Mouse (Mus musculus) spleen, adult 2 months (tissue): ENCODE measurements around the gene Ugt1a10. TPM values are rescaled to one million over a fixed set of nuclear protein-coding genes. Genes with fewer than 3 reads are reported as not detected.
"Not testable (repeated sequence)": the region's sequence is repeated elsewhere in the genome, so short reads cannot be mapped to it uniquely, and the experiment has no call there.

Source experiments
- DNase-seq, 2 experiments: peaks; one replicate each; pipeline versions ENCODE4 v3.0.0 to v3.0.0-alpha.2; 2012 to 2021; ENCODE audit warnings: low spot score in 2 of 2, low read depth in 1 of 2
- H3K27ac ChIP-seq: fragments of 200-500 bp; 2 replicates; pipeline ENCODE4 v1.5.1; 2012; ENCODE audit warnings: low read length, inconsistent platforms; ENCODE audit not compliant: insufficient read depth
- H3K27me3 ChIP-seq: fragments of 200-500 bp; 2 replicates; pipeline ENCODE4 v1.6.1; 2012; ENCODE audit warnings: mild to moderate bottlenecking, moderate library complexity, low read length, inconsistent platforms; ENCODE audit not compliant: control insufficient read depth, insufficient read depth
- H3K36me3 ChIP-seq: fragments of 200-500 bp; 2 replicates; pipeline ENCODE4 v1.6.1; 2012; ENCODE audit warnings: mild to moderate bottlenecking, low read length, inconsistent platforms; ENCODE audit not compliant: control insufficient read depth, insufficient read depth
- H3K4me1 ChIP-seq: fragments of 200-500 bp; 2 replicates; pipeline ENCODE4 v1.6.1; 2011; ENCODE audit warnings: inconsistent platforms; ENCODE audit not compliant: control insufficient read depth, insufficient read depth, insufficient read length
- H3K4me3 ChIP-seq: fragments of 200-500 bp; 2 replicates; pipeline ENCODE4 v1.5.1; 2011; ENCODE audit warnings: mild to moderate bottlenecking, inconsistent platforms; ENCODE audit not compliant: insufficient read depth, insufficient read length; ENCODE audit errors: extremely low read depth
- CTCF ChIP-seq: fragments of 200-500 bp; IDR thresholded peaks from 2 replicates; pipeline ENCODE4 v1.5.1; 2011; ENCODE audit warnings: mild to moderate bottlenecking, inconsistent platforms; ENCODE audit not compliant: insufficient read depth, insufficient read length, insufficient replicate concordance; ENCODE audit errors: extremely low read depth
- POLR2A ChIP-seq: fragments of 200-500 bp; IDR thresholded peaks from 2 replicates; pipeline ENCODE4 v1.6.1; 2011; ENCODE audit warnings: low read depth, low read length, inconsistent platforms
- WGBS: fragments of 180-500 bp; shearing (Covaris S2); methylation state at CpG from one replicate; pipeline ENCODE4 v1.1.7; 2018; 5-methylcytosine and 5-hydroxymethylcytosine counted together
- polyA plus RNA-seq: library from polyadenylated mRNA; depleted of rRNA; stranded (reverse); fragments of >200 nt; gene quantifications from 2 replicates; pipeline ENCODE4 v1.2.3, GENCODE M21; 2012

Ugt1a10 gene
- polyA plus RNA-seq, 1 experiment: not detected

DNA sequence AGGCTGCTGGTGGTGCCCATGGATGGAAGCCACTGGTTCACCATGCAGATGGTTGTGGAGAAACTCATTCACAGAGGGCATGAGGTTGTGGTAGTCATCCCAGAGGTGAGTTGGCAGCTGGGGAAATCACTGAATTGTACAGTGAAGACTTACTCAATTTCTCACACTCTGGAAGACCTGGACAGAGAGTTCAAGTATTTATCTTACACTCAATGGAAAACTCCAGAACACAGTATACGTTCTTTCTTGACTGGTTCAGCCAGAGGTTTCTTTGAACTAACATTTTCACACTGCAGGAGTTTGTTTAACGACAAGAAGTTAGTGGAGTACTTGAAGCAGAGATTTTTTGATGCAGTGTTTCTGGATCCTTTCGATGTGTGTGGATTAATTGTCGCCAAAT lies 15.7 kb downstream of the Ugt1a10 start:
- no peak for DNase-seq
- WGBS: 86% methylated on average over 4 of the region's 4 CpGs
- H3K27ac ChIP-seq: no peak overlapping the region
- H3K27me3 ChIP-seq: no peaks in the 10 kb centered on the region
- TF ChIP-seq POLR2A: no peak
- no peak for TF ChIP-seq CTCF
- H3K4me1 ChIP-seq: no peaks in the 10 kb centered on the region
- H3K4me3 ChIP-seq: no peak overlapping the region
- H3K36me3 ChIP-seq: no peaks in the 10 kb centered on the region

DNA sequence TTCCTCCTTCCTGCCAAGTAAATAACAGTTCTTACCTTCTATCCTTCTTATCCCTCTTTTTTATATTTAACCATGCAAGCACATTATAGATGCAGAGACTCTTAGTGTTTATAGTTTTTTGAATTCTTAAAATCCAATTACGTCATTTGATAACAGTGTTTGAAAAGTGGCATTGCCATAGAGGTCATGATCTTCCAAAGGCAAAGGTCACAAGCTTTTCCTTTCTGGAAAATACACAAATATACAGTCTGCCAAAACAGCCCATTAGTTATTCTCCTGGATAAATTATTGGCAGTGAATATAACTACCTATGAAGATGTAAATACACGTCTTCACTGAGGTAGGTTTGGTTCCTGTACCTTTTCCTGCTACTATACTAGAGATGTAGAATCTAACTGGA lies 19.3 kb downstream of the Ugt1a10 start:
- Histone ChIP-seq H3K4me1 (no peaks in the 10 kb centered on the region), H3K36me3 (no peaks in the 10 kb centered on the region), H3K27ac (no peak overlapping the region), H3K27me3 (no peaks in the 10 kb centered on the region), H3K4me3 (no peak overlapping the region)
- WGBS: 89% methylated on average over 2 of the region's 2 CpGs
- no peak for DNase-seq
- no peak for TF ChIP-seq CTCF
- TF ChIP-seq POLR2A: no peak

DNA sequence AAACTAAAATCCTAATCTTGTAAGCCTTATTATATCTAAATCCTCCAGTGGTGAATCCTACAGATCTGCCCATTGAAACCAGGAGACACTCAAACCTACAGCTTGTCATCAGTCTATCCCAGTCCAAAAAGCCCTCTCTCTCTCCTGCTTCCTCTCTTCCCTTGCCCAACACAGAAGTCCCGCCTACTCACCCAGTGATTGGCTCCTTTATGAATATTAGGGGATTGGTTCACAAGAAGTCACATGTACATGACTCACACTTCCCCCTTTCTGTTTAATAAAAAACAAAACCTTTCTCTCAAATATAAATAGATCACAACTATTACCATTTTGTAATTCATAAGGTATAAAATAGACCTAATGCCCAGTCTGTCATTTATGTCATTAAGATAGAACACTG lies 21.9 kb downstream of the Ugt1a10 start:
- no peaks in the 10 kb centered on the region for H3K27me3 ChIP-seq
- 91% methylated on average over 1 of the region's 1 CpGs for WGBS
- H3K36me3 ChIP-seq: no peaks in the 10 kb centered on the region
- TF ChIP-seq POLR2A (no peak), CTCF (no peak)
- no peak overlapping the region for H3K4me3 ChIP-seq
- DNase-seq: no peak
- no peaks in the 10 kb centered on the region for H3K4me1 ChIP-seq
- no peak overlapping the region for H3K27ac ChIP-seq

DNA sequence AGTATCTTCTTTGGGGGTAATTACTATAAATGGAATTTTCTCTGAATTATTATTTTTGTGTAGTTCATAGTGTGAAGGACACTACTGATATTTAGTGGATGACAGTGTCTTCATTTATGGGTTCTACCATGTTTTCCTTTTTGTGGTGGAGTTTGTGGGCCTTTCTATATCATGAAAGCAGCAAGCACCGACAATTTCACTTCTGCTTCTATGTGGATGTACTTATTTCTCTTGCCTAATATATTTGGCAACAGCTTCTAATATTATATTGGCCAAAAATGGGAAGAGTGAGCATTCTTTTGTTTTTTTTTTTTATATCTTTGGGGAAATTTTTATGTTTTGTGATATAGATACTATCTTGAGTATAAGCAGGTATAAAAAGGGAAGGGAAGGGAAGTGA lies 26.5 kb downstream of the Ugt1a10 start:
- TF ChIP-seq POLR2A (no peak), CTCF (no peak)
- no peaks in the 10 kb centered on the region for H3K27me3 ChIP-seq
- no peak overlapping the region for H3K4me3 ChIP-seq
- no peaks in the 10 kb centered on the region for H3K36me3 ChIP-seq
- H3K4me1 ChIP-seq: no peaks in the 10 kb centered on the region
- H3K27ac ChIP-seq: no peak overlapping the region
- WGBS: 37% methylated on average over 1 of the region's 1 CpGs
- no peak for DNase-seq

DNA sequence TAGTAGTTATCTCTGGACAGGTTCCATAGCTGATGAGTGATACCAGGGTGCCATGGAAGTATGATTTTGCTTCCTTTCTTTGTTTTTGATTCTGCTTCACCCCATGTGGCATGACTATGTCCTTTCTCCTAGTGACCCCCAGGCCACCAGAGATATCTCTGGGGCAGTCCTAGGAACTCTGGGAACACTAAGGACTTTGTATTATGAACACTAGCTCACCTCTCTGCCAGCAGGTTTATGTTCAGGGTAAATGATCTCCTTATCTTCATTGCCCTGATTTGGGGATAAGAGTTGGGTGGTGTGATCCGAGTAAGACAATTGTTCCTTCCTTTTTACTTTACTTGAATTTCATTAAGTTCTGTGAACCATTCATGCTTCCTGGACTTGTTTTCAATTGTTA lies 30.9 kb downstream of the Ugt1a10 start:
- Histone ChIP-seq H3K4me1 (no peaks in the 10 kb centered on the region), H3K27me3 (no peaks in the 10 kb centered on the region), H3K4me3 (no peak overlapping the region), H3K27ac (no peak overlapping the region), H3K36me3 (no peaks in the 10 kb centered on the region)
- 87% methylated on average over 1 of the region's 1 CpGs for WGBS
- DNase-seq: no peak
- TF ChIP-seq CTCF (no peak), POLR2A (no peak)

DNA sequence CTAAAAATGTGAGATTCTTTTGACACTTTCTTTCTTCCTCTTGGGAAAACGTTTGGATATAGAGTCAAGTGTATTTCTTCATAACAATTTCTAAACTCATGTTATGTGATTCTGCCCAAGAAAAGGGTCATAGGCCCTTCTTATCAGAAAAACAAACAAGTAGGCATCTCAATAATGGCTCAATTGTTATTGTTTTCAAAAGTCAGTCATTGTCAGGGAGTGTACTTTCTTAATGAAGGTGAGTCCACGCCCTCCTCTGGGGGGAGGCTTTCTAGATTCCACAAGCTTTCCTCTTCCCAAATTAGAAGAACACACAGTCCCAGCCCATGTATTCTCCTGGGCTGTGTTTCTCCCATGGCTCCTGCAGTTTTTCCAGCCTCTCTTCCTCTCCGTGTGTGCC lies 32.3 kb downstream of the Ugt1a10 start, which contains the start of gene Ugt1a8:
TSS of gene Ugt1a8 (plus strand) at position 301 of the 400 bp plus-strand sequence.
- Histone ChIP-seq H3K4me3 (no peak within 1 kb of the TSS), H3K27me3 (no peaks in the 10 kb centered on the region), H3K27ac (no peak within 1 kb of the TSS), H3K4me1 (no peaks in the 10 kb centered on the region), H3K36me3 (no peaks in the 10 kb centered on the region)
- WGBS: 89% methylated on average over 3 of the region's 3 CpGs
- no peak for TF ChIP-seq POLR2A
- DNase-seq: no peak

DNA sequence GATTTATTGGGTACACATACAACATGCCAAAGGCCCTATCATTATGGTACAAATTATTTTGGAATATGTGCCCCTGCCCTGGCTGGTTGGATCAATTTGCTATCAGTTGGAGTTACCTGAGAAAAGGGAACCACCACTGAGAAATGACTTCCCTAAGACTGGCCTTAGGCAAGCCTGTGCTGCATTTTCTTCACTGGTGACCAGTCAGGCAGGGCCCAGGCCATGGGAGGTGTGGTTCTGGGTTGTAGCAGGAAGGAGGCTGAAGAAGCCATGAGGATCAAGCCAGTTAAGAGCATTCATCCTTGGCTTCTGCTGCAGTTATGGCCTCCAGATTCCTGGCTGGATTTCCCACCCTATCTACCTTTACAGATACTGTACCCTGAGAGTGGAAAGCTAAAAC lies 37.2 kb downstream of the Ugt1a10 start:
- peaks cover 2% of the 10 kb centered on the region; the same call in 1 of the 2 replicates for H3K4me1 ChIP-seq
- TF ChIP-seq CTCF: no peak
- no peak for TF ChIP-seq POLR2A
- H3K36me3 ChIP-seq: no peaks in the 10 kb centered on the region
- no peaks in the 10 kb centered on the region for H3K27me3 ChIP-seq
- DNase-seq: no peak
- H3K27ac ChIP-seq: no peak overlapping the region
- no peak overlapping the region for H3K4me3 ChIP-seq

DNA sequence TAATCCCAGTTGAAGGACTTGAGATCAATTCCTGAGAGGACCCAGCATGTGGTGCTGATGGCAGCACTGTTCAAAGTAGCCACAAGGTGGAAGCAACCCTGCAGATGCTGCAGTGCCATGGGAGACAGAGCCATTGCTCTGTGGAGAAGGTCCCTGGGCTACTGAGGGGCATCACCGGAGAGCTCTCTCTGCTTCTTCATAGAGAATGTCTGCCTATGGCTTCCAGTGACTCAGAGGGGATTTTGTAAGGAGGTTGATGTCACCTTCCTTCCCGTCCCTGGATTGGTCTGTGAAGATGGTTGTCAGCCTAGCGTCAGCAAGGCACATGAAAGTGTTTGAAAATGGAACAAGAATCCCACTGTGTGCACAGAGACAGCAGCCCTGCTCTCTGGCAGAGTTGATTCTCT lies 39.1 kb downstream of the Ugt1a10 start:
- not testable (repeated sequence) for H3K4me3 ChIP-seq, H3K4me1 ChIP-seq, H3K27ac ChIP-seq, DNase-seq, H3K27me3 ChIP-seq, H3K36me3 ChIP-seq
- 11% methylated on average over 3 of the region's 3 CpGs for WGBS
